Mouse (Mus musculus) natural killer cell, adult 2 months (primary cell): Measurements from ENCODE around the gene Kcnv2.

Experiments used
- DNase-seq, 2 experiments: peaks; one replicate each; pipeline ENCODE4 v3.0.0; 2022; ENCODE audit warnings: low spot score in 2 of 2

Kcnv2 gene

GRCm38 (mm10) chr19:27364521-27364931, 42.1 kb downstream of the Kcnv2 start:
- no peak for DNase-seq

GRCm38 (mm10) chr19:27366113-27366746, 43.8 kb downstream of the Kcnv2 start:
- DNase-seq, result no peak

- DNase-seq, result no peak
Observed at GRCm38 (mm10) chr19:27369461-27370135, 47.2 kb downstream of the Kcnv2 start.

- DNase-seq, result no peak
Observed at GRCm38 (mm10) chr19:27370174-27370573, 47.8 kb downstream of the Kcnv2 start.

- no peak for DNase-seq
Observed at GRCm38 (mm10) chr19:27370784-27371183, 48.4 kb downstream of the Kcnv2 start.

GRCm38 (mm10) chr19:27379712-27380401, 57.5 kb downstream of the Kcnv2 start:
- DNase-seq, result no peak

GRCm38 (mm10) chr19:27382131-27382530, 59.7 kb downstream of the Kcnv2 start:
- DNase-seq, result no peak

GRCm38 (mm10) chr19:27383266-27383665, 60.9 kb downstream of the Kcnv2 start:
- no peak for DNase-seq

- no peak for DNase-seq
Observed at GRCm38 (mm10) chr19:27385304-27385703, 62.9 kb downstream of the Kcnv2 start.
